Mouse (Mus musculus): ENCODE results near the gene Mcm2. TPM values are rescaled to one million over a fixed set of nuclear protein-coding genes. Genes with fewer than 3 reads are reported as not detected.

The Mcm2 gene
- polyA plus RNA-seq, 1 experiment from 2014 or later = 142 TPM

GRCm38 (mm10) chr6:88858341-88858740, 40.2 kb downstream of the Mcm2 start:
- Histone ChIP-seq H3K36me3 (peaks cover 4% of the 10 kb centered on the region; the same call in 1 of the 2 replicates), H3K9ac (no peak overlapping the region), H3K4me3 (no peak overlapping the region), H3K27me3 (no peaks in the 10 kb centered on the region), H3K9me3 (no peaks in the 10 kb centered on the region), H3K4me2 (no peak overlapping the region), H3K27ac (no peak overlapping the region), H3K4me1 (no peaks in the 10 kb centered on the region)
- 69% methylated on average over 7 of the region's 7 CpGs for whole genome bisulfite sequencing
- no peak for ATAC-seq (ENCODE audit: borderline replicate concordance, extremely low read depth, low FRiP score, low TSS enrichment)

- Histone ChIP-seq H3K4me1 (no peaks in the 10 kb centered on the region), H3K9ac (no peak overlapping the region), H3K9me3 (no peaks in the 10 kb centered on the region), H3K36me3 (peaks cover 2% of the 10 kb centered on the region; the same call in 1 of the 2 replicates), H3K27me3 (no peaks in the 10 kb centered on the region), H3K27ac (no peak overlapping the region), H3K4me2 (no peak overlapping the region), H3K4me3 (no peak overlapping the region)
- no peak for ATAC-seq (ENCODE audit: borderline replicate concordance, extremely low read depth, low FRiP score, low TSS enrichment)
- 75% methylated on average over 6 of the region's 6 CpGs for WGBS
These were observed 40.8 kb downstream of the Mcm2 start for GRCm38 (mm10) chr6:88857830-88858229.

DNA sequence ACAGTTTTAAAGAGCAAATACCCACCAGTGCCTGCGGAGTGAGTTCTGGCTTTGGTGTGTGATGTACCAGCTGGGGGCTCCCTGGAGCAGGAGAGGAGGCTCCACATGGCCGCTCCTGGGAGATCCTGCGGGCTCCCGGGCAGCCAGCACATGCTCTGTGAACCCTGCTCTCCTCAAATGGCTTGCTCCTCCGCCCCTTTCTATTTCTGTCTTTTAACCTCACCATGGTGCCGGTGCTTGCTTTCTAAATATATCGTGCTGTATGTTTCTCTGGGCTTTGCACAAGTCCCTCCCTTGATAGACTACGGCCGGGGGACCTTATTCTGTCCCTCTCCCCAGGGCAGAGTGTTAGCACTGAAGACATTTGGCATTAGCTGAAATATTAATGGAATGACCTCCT, 41.3 kb downstream of the Mcm2 start:
- WGBS = 35% methylated on average over 9 of the region's 9 CpGs
- Histone ChIP-seq H3K9ac (no peak overlapping the region), H3K27me3 (no peaks in the 10 kb centered on the region), H3K9me3 (no peaks in the 10 kb centered on the region), H3K27ac (no peak overlapping the region), H3K36me3 (no peaks in the 10 kb centered on the region), H3K4me2 (no peak overlapping the region), H3K4me3 (no peak overlapping the region), H3K4me1 (no peaks in the 10 kb centered on the region)
- ATAC-seq (ENCODE audit: borderline replicate concordance, extremely low read depth, low FRiP score, low TSS enrichment) = no peak

GRCm38 (mm10) chr6:88855636-88856035, 42.9 kb downstream of the Mcm2 start:
- Histone ChIP-seq H3K4me3 (no peak overlapping the region), H3K27me3 (no peaks in the 10 kb centered on the region), H3K27ac (no peak overlapping the region), H3K9me3 (no peaks in the 10 kb centered on the region), H3K4me2 (no peak overlapping the region), H3K4me1 (no peaks in the 10 kb centered on the region), H3K9ac (no peak overlapping the region), H3K36me3 (no peaks in the 10 kb centered on the region)
- WGBS = 23% methylated on average over 5 of the region's 5 CpGs
- ATAC-seq (ENCODE audit: borderline replicate concordance, extremely low read depth, low FRiP score, low TSS enrichment) = peak; percentile 44

GRCm38 (mm10) chr6:88854509-88854908, 44.1 kb downstream of the Mcm2 start:
- 69% methylated on average over 5 of the region's 5 CpGs for WGBS
- no peak for ATAC-seq (ENCODE audit: borderline replicate concordance, extremely low read depth, low FRiP score, low TSS enrichment)
- H3K9ac ChIP-seq = no peak overlapping the region

GRCm38 (mm10) chr6:88850034-88850433, 48.5 kb downstream of the Mcm2 start:
- ATAC-seq (ENCODE audit: borderline replicate concordance, extremely low read depth, low FRiP score, low TSS enrichment) = no peak
- WGBS = 85% methylated on average over 7 of the region's 7 CpGs
- no peaks in the 10 kb centered on the region for H3K4me1 ChIP-seq
- no peaks in the 10 kb centered on the region for H3K9me3 ChIP-seq
- no peaks in the 10 kb centered on the region for H3K36me3 ChIP-seq
- H3K4me2 ChIP-seq = no peak overlapping the region
- H3K27ac ChIP-seq = no peak overlapping the region
- no peak overlapping the region for H3K9ac ChIP-seq
- no peaks in the 10 kb centered on the region for H3K27me3 ChIP-seq
- no peak overlapping the region for H3K4me3 ChIP-seq

More at GRCm38 (mm10) chr6:88854509-88854908, 44.1 kb downstream of the Mcm2 start:
- H3K27ac ChIP-seq = no peak overlapping the region
- no peak overlapping the region for H3K4me3 ChIP-seq
- no peaks in the 10 kb centered on the region for H3K27me3 ChIP-seq
- H3K4me2 ChIP-seq = no peak overlapping the region
- H3K36me3 ChIP-seq = no peaks in the 10 kb centered on the region
- H3K4me1 ChIP-seq = no peaks in the 10 kb centered on the region
- H3K9me3 ChIP-seq = no peaks in the 10 kb centered on the region

DNA sequence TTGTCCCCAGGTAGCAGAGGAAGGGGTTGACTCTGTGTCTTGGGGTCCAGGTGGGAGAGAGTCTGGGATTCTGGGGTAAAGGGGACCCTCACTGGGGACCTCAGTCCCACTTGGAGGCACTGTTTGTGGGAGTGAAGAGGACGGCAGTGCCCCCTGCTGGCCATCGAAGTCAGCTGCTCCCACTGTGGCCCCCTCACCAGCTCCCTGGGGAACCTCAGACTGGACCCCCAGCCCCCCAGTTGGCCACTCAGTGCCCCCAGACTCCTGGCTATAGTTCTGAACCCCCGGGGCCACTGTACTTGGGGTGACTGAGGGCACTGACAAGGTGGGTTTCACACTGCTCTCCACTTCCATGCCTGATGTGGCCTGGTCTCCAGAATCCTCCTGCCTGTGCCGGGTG, 49.3 kb downstream of the Mcm2 start:
- WGBS = 47% methylated on average over 4 of the region's 4 CpGs
- ATAC-seq (ENCODE audit: borderline replicate concordance, extremely low read depth, low FRiP score, low TSS enrichment) = no peak
- no peak overlapping the region for H3K9ac ChIP-seq

DNA sequence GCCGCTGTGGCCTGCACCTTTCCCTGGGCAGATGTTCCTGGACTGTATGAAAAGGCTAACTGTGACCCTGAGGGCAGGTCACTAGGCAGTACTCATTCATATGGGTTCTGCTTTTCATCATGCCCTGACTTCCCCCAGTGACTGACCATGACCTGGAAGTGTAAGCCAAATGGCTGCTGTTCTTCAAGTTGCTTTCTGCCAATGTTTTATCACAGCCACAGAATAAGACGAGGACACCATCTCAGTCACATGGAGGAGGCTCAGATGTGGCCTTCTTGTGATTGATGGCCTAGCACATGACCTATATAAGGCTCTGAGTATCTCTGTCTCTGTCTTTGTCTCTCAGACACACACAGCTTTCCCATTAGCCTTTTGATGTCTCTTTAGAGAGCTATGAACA, 51.0 kb downstream of the Mcm2 start:
- Histone ChIP-seq H3K4me3 (no peak overlapping the region), H3K4me1 (peaks cover 8% of the 10 kb centered on the region), H3K4me2 (no peak overlapping the region), H3K9me3 (no peaks in the 10 kb centered on the region), H3K27ac (no peak overlapping the region), H3K9ac (no peak overlapping the region), H3K27me3 (no peaks in the 10 kb centered on the region), H3K36me3 (no peaks in the 10 kb centered on the region)
- ATAC-seq (ENCODE audit: borderline replicate concordance, extremely low read depth, low FRiP score, low TSS enrichment) = no peak
- 62% methylated on average over 2 of the region's 2 CpGs for WGBS

More for the DNA sequence above, 49.3 kb downstream of the Mcm2 start:
- Histone ChIP-seq H3K9me3 (no peaks in the 10 kb centered on the region), H3K27me3 (no peaks in the 10 kb centered on the region), H3K36me3 (no peaks in the 10 kb centered on the region), H3K4me2 (no peak overlapping the region), H3K4me1 (no peaks in the 10 kb centered on the region), H3K27ac (no peak overlapping the region), H3K4me3 (no peak overlapping the region)

- Histone ChIP-seq H3K27ac (no peak overlapping the region), H3K4me2 (no peak overlapping the region), H3K4me1 (peaks cover 21% of the 10 kb centered on the region), H3K36me3 (no peaks in the 10 kb centered on the region), H3K4me3 (no peak overlapping the region), H3K9me3 (no peaks in the 10 kb centered on the region), H3K9ac (no peak overlapping the region), H3K27me3 (no peaks in the 10 kb centered on the region)
- 89% methylated on average over 7 of the region's 7 CpGs for WGBS
- ATAC-seq (ENCODE audit: borderline replicate concordance, extremely low read depth, low FRiP score, low TSS enrichment) = no peak
These were observed 53.5 kb downstream of the Mcm2 start for GRCm38 (mm10) chr6:88844901-88845565.

GRCm38 (mm10) chr6:88843781-88844725, 54.5 kb downstream of the Mcm2 start:
- no peaks in the 10 kb centered on the region for H3K9me3 ChIP-seq
- no peak overlapping the region for H3K27ac ChIP-seq
- H3K4me2 ChIP-seq = 0 out of 2 replicates have a peak overlapping the region, but pooled peaks have one; percentile 89
- peaks cover under 1% of the 10 kb centered on the region; the same call in 1 of the 2 replicates for H3K36me3 ChIP-seq
- H3K9ac ChIP-seq = peak overlapping the region; percentile 80; the same call in 1 of the 2 replicates
- 82% methylated on average over 9 of the region's 9 CpGs for WGBS
- no peak overlapping the region for H3K4me3 ChIP-seq
- no peaks in the 10 kb centered on the region for H3K27me3 ChIP-seq
- peaks cover 21% of the 10 kb centered on the region for H3K4me1 ChIP-seq
- ATAC-seq (ENCODE audit: borderline replicate concordance, extremely low read depth, low FRiP score, low TSS enrichment) = no peak

DNA sequence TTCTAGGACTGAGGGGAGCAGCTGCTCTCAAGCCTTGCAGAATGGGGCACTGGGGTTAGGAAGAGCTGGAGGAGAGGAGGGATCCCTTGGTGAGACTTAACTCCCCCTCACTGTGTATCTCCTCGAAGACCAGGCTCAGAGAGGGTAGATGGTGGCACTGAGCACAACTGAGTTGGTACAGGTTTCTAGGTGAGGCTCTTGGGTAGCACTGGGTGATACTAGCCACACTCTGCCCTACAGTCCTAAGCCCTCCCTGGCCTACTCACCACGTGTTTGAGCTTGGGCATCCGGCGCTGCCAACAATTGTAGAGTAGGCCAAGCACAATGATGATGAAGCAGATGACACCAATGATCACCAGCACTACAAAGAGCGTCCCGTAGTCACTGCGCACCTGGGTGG, 55.3 kb downstream of the Mcm2 start:
- 68% methylated on average over 7 of the region's 7 CpGs for WGBS

DNA sequence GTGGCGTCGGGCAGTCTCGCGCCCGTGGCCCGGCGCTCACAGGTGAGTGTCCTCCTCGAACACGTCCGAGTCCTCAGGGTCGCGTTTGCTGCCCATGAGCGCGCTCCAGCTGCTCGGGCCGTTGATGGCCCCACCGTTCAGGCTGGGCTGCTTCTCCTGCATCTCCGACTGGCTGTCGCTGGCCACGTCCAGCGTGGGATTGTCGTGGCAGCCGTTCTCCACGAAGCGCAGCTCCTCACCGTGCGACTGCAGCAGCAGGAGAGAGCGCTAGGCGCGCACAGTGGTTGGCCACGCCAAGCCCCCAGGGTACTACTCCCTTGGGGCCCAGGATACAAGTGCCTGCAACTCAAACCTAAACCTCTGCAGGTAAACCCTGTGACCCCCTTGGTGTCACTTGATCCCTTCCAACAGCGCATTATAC, 55.8 kb downstream of the Mcm2 start:
- under 1% methylated on average over 25 of the region's 32 CpGs for WGBS
- ATAC-seq (ENCODE audit: borderline replicate concordance, extremely low read depth, low FRiP score, low TSS enrichment) = no peak; the same call in 1 of the 2 replicates
- peak overlapping the region; percentile 80 for H3K4me3 ChIP-seq

More for the DNA sequence above, 55.3 kb downstream of the Mcm2 start:
- peaks cover 21% of the 10 kb centered on the region for H3K4me1 ChIP-seq
- H3K4me3 ChIP-seq = peak overlapping the region; percentile 80
- H3K27me3 ChIP-seq = no peaks in the 10 kb centered on the region
- no peak for ATAC-seq (ENCODE audit: borderline replicate concordance, extremely low read depth, low FRiP score, low TSS enrichment)
- no peak overlapping the region for H3K27ac ChIP-seq
- peak overlapping the region; percentile 89 for H3K4me2 ChIP-seq
- H3K9ac ChIP-seq = peak overlapping the region; percentile 80; the same call in 1 of the 2 replicates
- peaks cover 9% of the 10 kb centered on the region for H3K36me3 ChIP-seq
- H3K9me3 ChIP-seq = no peaks in the 10 kb centered on the region

More for the DNA sequence above, 55.8 kb downstream of the Mcm2 start:
- Histone ChIP-seq H3K9ac (peak overlapping the region; percentile 80), H3K27ac (peak overlapping the region; percentile 87), H3K27me3 (no peaks in the 10 kb centered on the region), H3K4me1 (peaks cover 22% of the 10 kb centered on the region), H3K4me2 (peak overlapping the region; percentile 89), H3K9me3 (no peaks in the 10 kb centered on the region), H3K36me3 (peaks cover 14% of the 10 kb centered on the region)
